Mouse (Mus musculus): ENCODE measurements around the gene Pwwp2a. TPM values are rescaled to one million over a fixed set of nuclear protein-coding genes. Genes with fewer than 3 reads are reported as not detected.

Pwwp2a gene
- polyA plus RNA-seq (2012; rRNA removed), result 36.2 and 37.2 TPM in 2 replicates

- peak within 1 kb of the TSS; percentile 99 for H3K4me3 ChIP-seq (ENCODE audit: insufficient read depth, low read length)
- H3K4me1 ChIP-seq (ENCODE audit: control insufficient read depth, insufficient read depth, low read length), result peaks cover 5% of the 10 kb centered on the region; the same call in 1 of the 2 replicates
- peak within 1 kb of the TSS; percentile 96 for H3K27ac ChIP-seq (ENCODE audit: insufficient read depth, low read length)
- TF ChIP-seq POLR2A (IDR thresholded peaks at IDR 0.05; ENCODE audit: extremely low read depth, insufficient read depth, low read length) (peak; percentile 46; the same call in 1 of the 2 replicates), CTCF (IDR thresholded peaks at IDR 0.05; ENCODE audit: extremely low read depth, insufficient read depth, low read length) (no peak)
These were observed at the start of gene Pwwp2a for GRCm38 (mm10) chr11:43681472-43682414. Gene Pwwp2a (plus strand): TSS chr11:43681998.

GRCm38 (mm10) chr11:43632566-43632965 is 49.2 kb upstream of the Pwwp2a start:
- 0 out of 2 replicates have a peak overlapping the region, but pooled peaks have one; percentile 62 for H3K27ac ChIP-seq (ENCODE audit: insufficient read depth, low read length)
- TF ChIP-seq POLR2A (IDR thresholded peaks at IDR 0.05; ENCODE audit: extremely low read depth, insufficient read depth, low read length) (0 out of 2 replicates have a peak, but pooled peaks have one; percentile 22), CTCF (IDR thresholded peaks at IDR 0.05; ENCODE audit: extremely low read depth, insufficient read depth, low read length) (no peak)

GRCm38 (mm10) chr11:43633165-43633564 is 48.6 kb upstream of the Pwwp2a start:
- TF ChIP-seq POLR2A (IDR thresholded peaks at IDR 0.05; ENCODE audit: extremely low read depth, insufficient read depth, low read length), result no peak
- no peak for TF ChIP-seq CTCF (IDR thresholded peaks at IDR 0.05; ENCODE audit: extremely low read depth, insufficient read depth, low read length)
- Histone ChIP-seq H3K4me1 (ENCODE audit: control insufficient read depth, insufficient read depth, low read length) (peaks cover 11% of the 10 kb centered on the region), H3K27ac (ENCODE audit: insufficient read depth, low read length) (peak overlapping the region; percentile 36; the same call in 1 of the 2 replicates), H3K4me3 (ENCODE audit: insufficient read depth, low read length) (no peak overlapping the region)

More at GRCm38 (mm10) chr11:43632566-43632965, 49.2 kb upstream of the Pwwp2a start:
- Histone ChIP-seq H3K4me1 (ENCODE audit: control insufficient read depth, insufficient read depth, low read length) (peaks cover 11% of the 10 kb centered on the region), H3K4me3 (ENCODE audit: insufficient read depth, low read length) (no peak overlapping the region)

- Histone ChIP-seq H3K4me1 (ENCODE audit: control insufficient read depth, insufficient read depth, low read length) (peaks cover 11% of the 10 kb centered on the region), H3K27ac (ENCODE audit: insufficient read depth, low read length) (peak overlapping the region; percentile 79; the same call in 1 of the 2 replicates), H3K4me3 (ENCODE audit: insufficient read depth, low read length) (no peak overlapping the region)
- TF ChIP-seq POLR2A (IDR thresholded peaks at IDR 0.05; ENCODE audit: extremely low read depth, insufficient read depth, low read length), result no peak
- no peak for TF ChIP-seq CTCF (IDR thresholded peaks at IDR 0.05; ENCODE audit: extremely low read depth, insufficient read depth, low read length)
These were observed 48.0 kb upstream of the Pwwp2a start for GRCm38 (mm10) chr11:43633658-43634401.

GRCm38 (mm10) chr11:43636761-43637160 is 45.0 kb upstream of the Pwwp2a start:
- Histone ChIP-seq H3K4me1 (ENCODE audit: control insufficient read depth, insufficient read depth, low read length) (peaks cover 11% of the 10 kb centered on the region), H3K27ac (ENCODE audit: insufficient read depth, low read length) (0 out of 2 replicates have a peak overlapping the region, but pooled peaks have one; percentile 54), H3K4me3 (ENCODE audit: insufficient read depth, low read length) (no peak overlapping the region)
- TF ChIP-seq POLR2A (IDR thresholded peaks at IDR 0.05; ENCODE audit: extremely low read depth, insufficient read depth, low read length) (no peak), CTCF (IDR thresholded peaks at IDR 0.05; ENCODE audit: extremely low read depth, insufficient read depth, low read length) (no peak)

GRCm38 (mm10) chr11:43638486-43638885 is 43.3 kb upstream of the Pwwp2a start:
- Histone ChIP-seq H3K27ac (ENCODE audit: insufficient read depth, low read length) (no peak overlapping the region), H3K4me1 (ENCODE audit: control insufficient read depth, insufficient read depth, low read length) (peaks cover 3% of the 10 kb centered on the region), H3K4me3 (ENCODE audit: insufficient read depth, low read length) (no peak overlapping the region)
- TF ChIP-seq POLR2A (IDR thresholded peaks at IDR 0.05; ENCODE audit: extremely low read depth, insufficient read depth, low read length), result no peak
- no peak for TF ChIP-seq CTCF (IDR thresholded peaks at IDR 0.05; ENCODE audit: extremely low read depth, insufficient read depth, low read length)

- Histone ChIP-seq H3K4me3 (ENCODE audit: insufficient read depth, low read length) (no peak overlapping the region), H3K27ac (ENCODE audit: insufficient read depth, low read length) (no peak overlapping the region)
- TF ChIP-seq POLR2A (IDR thresholded peaks at IDR 0.05; ENCODE audit: extremely low read depth, insufficient read depth, low read length) (no peak), CTCF (IDR thresholded peaks at IDR 0.05; ENCODE audit: extremely low read depth, insufficient read depth, low read length) (no peak)
These were observed 38.6 kb upstream of the Pwwp2a start for GRCm38 (mm10) chr11:43643180-43643591.

GRCm38 (mm10) chr11:43645286-43645685 is 36.5 kb upstream of the Pwwp2a start:
- Histone ChIP-seq H3K4me1 (ENCODE audit: control insufficient read depth, insufficient read depth, low read length) (no peaks in the 10 kb centered on the region), H3K27ac (ENCODE audit: insufficient read depth, low read length) (no peak overlapping the region), H3K4me3 (ENCODE audit: insufficient read depth, low read length) (no peak overlapping the region)
- TF ChIP-seq CTCF (IDR thresholded peaks at IDR 0.05; ENCODE audit: extremely low read depth, insufficient read depth, low read length), result 0 out of 2 replicates have a peak, but pooled peaks have one; percentile 2
- TF ChIP-seq POLR2A (IDR thresholded peaks at IDR 0.05; ENCODE audit: extremely low read depth, insufficient read depth, low read length), result no peak

More at GRCm38 (mm10) chr11:43643180-43643591, 38.6 kb upstream of the Pwwp2a start:
- no peaks in the 10 kb centered on the region for H3K4me1 ChIP-seq (ENCODE audit: control insufficient read depth, insufficient read depth, low read length)

GRCm38 (mm10) chr11:43653051-43653475 is 28.7 kb upstream of the Pwwp2a start:
- TF ChIP-seq CTCF (IDR thresholded peaks at IDR 0.05; ENCODE audit: extremely low read depth, insufficient read depth, low read length) (no peak), POLR2A (IDR thresholded peaks at IDR 0.05; ENCODE audit: extremely low read depth, insufficient read depth, low read length) (no peak)
- H3K4me1 ChIP-seq (ENCODE audit: control insufficient read depth, insufficient read depth, low read length), result no peaks in the 10 kb centered on the region
- H3K4me3 ChIP-seq (ENCODE audit: insufficient read depth, low read length), result no peak overlapping the region
- no peak overlapping the region for H3K27ac ChIP-seq (ENCODE audit: insufficient read depth, low read length)

Data from cortical plate, adult 2 months (tissue).